Mouse (Mus musculus) spleen, adult 10 weeks (tissue): ENCODE results near the gene Mcts2. TPM values are rescaled to one million over a fixed set of nuclear protein-coding genes. Genes with fewer than 3 reads are reported as not detected.

Source experiments
- polyA plus RNA-seq: library from polyadenylated mRNA; stranded (reverse); fragments of 350-450 nt; fragmentation: Illumina TruSeq; extraction: RNeasy Lipid Tissue Mini Kit (QIAGEN cat#74804); gene quantifications from one replicate; pipeline ENCODE4 v1.2.3, GENCODE M21; 2015; ENCODE audit warnings: low replicate concordance; ENCODE audit not compliant: insufficient read depth

Gene Mcts2
- 8.0 TPM for polyA plus RNA-seq

DNA sequence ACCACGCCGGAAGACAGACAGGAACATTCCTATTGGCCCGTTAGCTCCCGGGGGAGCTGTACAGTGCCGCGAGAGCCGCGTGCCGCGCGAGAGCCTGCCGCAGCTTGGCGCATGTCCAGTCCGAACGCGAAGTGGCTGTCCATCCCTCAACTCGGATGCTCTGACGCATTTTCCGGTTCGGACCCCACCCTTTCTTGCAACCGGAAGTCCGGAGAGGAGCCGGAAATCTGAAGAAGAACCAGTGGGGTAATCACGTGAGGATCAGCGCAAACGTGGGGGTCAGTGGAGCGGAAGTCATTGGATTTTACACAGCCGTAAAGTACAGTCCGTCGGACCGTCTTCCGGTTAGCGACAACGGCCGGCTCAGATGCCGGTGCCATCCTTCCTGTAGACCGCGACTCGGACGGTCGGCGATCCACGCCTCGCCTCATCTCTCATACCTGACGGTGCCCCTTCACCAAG is at the start of gene Mcts2:
Gene Mcts2 (plus strand): TSS at position 230 of the 462 bp plus-strand sequence.

DNA sequence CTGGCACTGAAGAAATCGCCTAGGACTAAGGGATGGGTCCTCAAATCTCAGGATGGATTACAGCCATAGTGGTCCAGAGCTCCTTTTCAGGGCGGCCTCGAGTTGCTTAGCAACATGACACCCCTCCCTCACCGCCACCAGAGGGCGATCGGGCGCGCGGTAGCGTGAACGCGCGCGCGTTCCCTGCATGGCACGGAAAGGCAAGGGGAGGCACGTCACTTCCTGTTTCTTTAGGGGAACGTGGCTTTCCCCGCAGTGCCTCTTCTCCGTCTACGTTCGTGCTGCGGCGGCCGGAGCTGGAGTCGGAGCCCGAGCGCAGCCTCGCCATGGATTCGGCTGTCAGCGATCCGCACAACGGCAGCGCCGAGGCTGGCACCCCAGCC is 17.6 kb upstream of the Mcts2 start, which contains the start of gene H13:
Gene H13 (plus strand): TSS at position 206 of the 383 bp plus-strand sequence.

DNA sequence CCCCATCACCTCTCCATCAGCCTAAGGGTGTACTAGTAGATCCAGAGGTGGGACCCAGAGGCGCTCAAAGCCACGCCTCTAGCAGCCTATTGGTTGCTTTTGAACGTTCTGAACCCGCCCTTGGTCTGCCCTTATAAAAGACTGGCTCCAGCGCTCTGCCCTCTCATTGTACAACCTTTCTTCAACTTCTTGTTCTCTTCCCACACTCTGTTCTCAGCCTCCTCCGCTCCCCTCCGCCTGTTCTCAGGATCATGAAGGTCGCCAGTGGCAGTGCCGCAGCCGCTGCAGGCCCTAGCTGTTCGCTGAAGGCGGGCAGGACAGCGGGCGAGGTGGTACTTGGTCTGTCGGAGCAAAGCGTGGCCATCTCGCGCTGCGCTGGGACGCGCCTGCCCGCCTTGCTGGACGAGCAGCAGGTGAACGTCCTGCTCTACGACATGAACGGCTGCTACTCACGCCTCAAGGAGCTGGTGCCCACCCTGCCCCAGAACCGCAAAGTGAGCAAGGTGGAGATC is 49.3 kb downstream of the Mcts2 start, which contains the start of gene Id1:
Gene Id1 (plus strand): TSS at position 162 of the 512 bp plus-strand sequence.

Other genes with a start within 250 kb of the Mcts2 start
- not detected for gene Defb23, start 222.4 kb upstream of the Mcts2 start, polyA plus RNA-seq
- not detected for gene Defb20, start 210.0 kb upstream of the Mcts2 start, polyA plus RNA-seq
- gene Defb22, start 196.9 kb upstream of the Mcts2 start, polyA plus RNA-seq: not detected
- not detected for gene Defb26, start 175.3 kb upstream of the Mcts2 start, polyA plus RNA-seq
- gene Defb28, start 168.8 kb upstream of the Mcts2 start, polyA plus RNA-seq: not detected
- gene Defb29, start 146.9 kb upstream of the Mcts2 start, polyA plus RNA-seq: not detected
- gene Gm17416, start 117.7 kb upstream of the Mcts2 start, polyA plus RNA-seq: not detected
- gene Defb21, start 114.3 kb upstream of the Mcts2 start, polyA plus RNA-seq: not detected
- gene Defb19, start 106.7 kb upstream of the Mcts2 start, polyA plus RNA-seq: not detected
- not detected for gene Defb45, start 87.6 kb upstream of the Mcts2 start, polyA plus RNA-seq
- not detected for gene Defb36, start 82.7 kb upstream of the Mcts2 start, polyA plus RNA-seq
- not detected for gene Defb25, start 64.0 kb upstream of the Mcts2 start, polyA plus RNA-seq
- 3.6 TPM for gene Rem1, start 60.1 kb upstream of the Mcts2 start, polyA plus RNA-seq
- gene H13, start 17.6 kb upstream of the Mcts2 start, polyA plus RNA-seq: 77.9 TPM
- 10.5 TPM for gene Id1, start 49.2 kb downstream of the Mcts2 start, polyA plus RNA-seq
- 0.76 TPM for gene Cox4i2, start 67.1 kb downstream of the Mcts2 start, polyA plus RNA-seq
- 34.2 TPM for gene Bcl2l1, start 144.7 kb downstream of the Mcts2 start, polyA plus RNA-seq
- 17.3 TPM for gene Tpx2, start 160.9 kb downstream of the Mcts2 start, polyA plus RNA-seq
- gene Mylk2, start 224.3 kb downstream of the Mcts2 start, polyA plus RNA-seq: 0.29 TPM
- gene Foxs1, start 246.2 kb downstream of the Mcts2 start, polyA plus RNA-seq: 2.9 TPM